Comparison of ENCODE assay signal across 10 mouse cellular contexts in genomic region chr3:21995566-21996391, GRCm38 (mm10).
A peak's percentile ranks its signal among the peaks of the same experiment; 100 is the strongest.
DNase-seq lines count a peak whose midpoint lies in the region; ATAC-seq and TF ChIP-seq lines count a peak whose summit lies in the region.
"Had no signal": no experiment of that assay in that cellular context is flagged by ENCODE, and none has a peak within 500 bp of the region (broad histone marks: within the 10 kb centered on the region; RNA-seq: fewer than 3 reads in every experiment).

No protein-coding gene starts in this region.

- no peaks in the 10 kb centered on the region for H3K27me3 ChIP-seq in intestine, embryonic 16.5 days (replicated peaks; ENCODE audit: control insufficient read depth, insufficient read depth, low read length)
- no peaks in the 10 kb centered on the region for H3K27me3 ChIP-seq in liver, embryonic 14.5 days (ENCODE audit: control insufficient read depth, insufficient read depth, low read length)
- H3K27me3 ChIP-seq: hindbrain, embryonic 13.5 days had no signal

- H3K9ac ChIP-seq in intestine, embryonic 16.5 days (ENCODE audit: low read depth, low read length) = no peak overlapping the region
- H3K9ac ChIP-seq in liver, embryonic 14.5 days (replicated peaks) = no peak overlapping the region
- H3K9ac ChIP-seq: hindbrain, embryonic 13.5 days had no signal

- 60% methylated on average over 8 of the region's 8 CpGs for WGBS in intestine, embryonic 16.5 days
- 19% methylated on average over 8 of the region's 8 CpGs for WGBS in liver, embryonic 14.5 days (ENCODE audit: insufficient replicate concordance)

- intact Hi-C loops in left cerebral cortex, postnatal 10 days (cut with DNase I) = no loop called here

- TF ChIP-seq CTCF in liver, embryonic 14.5 days (IDR thresholded peaks at IDR 0.05; ENCODE audit: low read depth) = no peak

- no peak overlapping the region for H3K4me2 ChIP-seq in intestine, embryonic 16.5 days (ENCODE audit: low read depth, low read length)
- no peak overlapping the region for H3K4me2 ChIP-seq in liver, embryonic 14.5 days (ENCODE audit: low read depth)
- H3K4me2 ChIP-seq: hindbrain, embryonic 13.5 days had no signal

- ATAC-seq in intestine, embryonic 16.5 days = peak; percentile 77
- peak; percentile 78 for ATAC-seq in liver, embryonic 14.5 days (ENCODE audit: insufficient read depth)

- TF ChIP-seq EP300 in liver, embryonic 14.5 days (IDR thresholded peaks at IDR 0.05; ENCODE audit: low read depth) = peak; percentile 62

- peak; percentile 48 for DNase-seq in heart, adult 8-10 months (ENCODE audit: low spot score)
- DNase-seq in heart, postnatal 4 days = no peak
- peak; percentile 9 for DNase-seq in MN1 (ENCODE audit: low spot score)
- peak in 1 of 3 experiments; percentile 26 for DNase-seq in liver, embryonic 14.5 days (ENCODE audit: low read depth in 3 of 3, low spot score in 3 of 3)
- DNase-seq in left cerebral cortex, postnatal 10 days (ENCODE audit: extremely low spot score in 1 of 2, low spot score in 2 of 2) = no peak
- DNase-seq in layer of hippocampus, postnatal 14 days (ENCODE audit: low spot score in 2 of 2) = no peak
- DNase-seq in right cerebral cortex, postnatal 36 days (ENCODE audit: low spot score in 2 of 2) = no peak

- H3K27ac ChIP-seq in intestine, embryonic 16.5 days (ENCODE audit: low read length) = peak overlapping the region; percentile 23
- H3K27ac ChIP-seq in liver, embryonic 14.5 days = no peak overlapping the region
- H3K27ac ChIP-seq: hindbrain, embryonic 13.5 days; limb, embryonic 10.5 days had no signal

- H3K4me3 ChIP-seq in intestine, embryonic 16.5 days (ENCODE audit: low read length) = no peak overlapping the region
- H3K4me3 ChIP-seq in liver, embryonic 14.5 days (ENCODE audit: insufficient read depth in 1 of 2, low read depth in 2 of 2, low read length in 2 of 2) = no peak overlapping the region
- H3K4me3 ChIP-seq: hindbrain, embryonic 13.5 days; limb, embryonic 10.5 days had no signal

- peaks cover 9% of the 10 kb centered on the region for H3K4me1 ChIP-seq in intestine, embryonic 16.5 days (ENCODE audit: control insufficient read depth, insufficient read depth, low read length)
- H3K4me1 ChIP-seq in liver, embryonic 14.5 days (replicated peaks; ENCODE audit: control insufficient read depth in 2 of 2, insufficient read depth in 2 of 2, low read length in 1 of 2) = peaks cover 8 to 21% of the 10 kb centered on the region in 2 experiments
- H3K4me1 ChIP-seq: hindbrain, embryonic 13.5 days had no signal

- H3K36me3 ChIP-seq in intestine, embryonic 16.5 days (ENCODE audit: control insufficient read depth, insufficient read depth, low read length) = 0 out of 2 replicates have a peak, but pooled peaks cover 3% of the 10 kb centered on the region
- H3K36me3 ChIP-seq in liver, embryonic 14.5 days (replicated peaks; ENCODE audit: control insufficient read depth, insufficient read depth, low read depth) = no peaks in the 10 kb centered on the region
- H3K36me3 ChIP-seq: hindbrain, embryonic 13.5 days; limb, embryonic 10.5 days had no signal

- peaks cover 6% of the 10 kb centered on the region; the same call in 1 of the 2 replicates for H3K9me3 ChIP-seq in intestine, embryonic 16.5 days (ENCODE audit: control insufficient read depth, low read length)
- no peaks in the 10 kb centered on the region for H3K9me3 ChIP-seq in liver, embryonic 14.5 days (ENCODE audit: control insufficient read depth, low read length)
- H3K9me3 ChIP-seq: hindbrain, embryonic 13.5 days; limb, embryonic 10.5 days had no signal

Comparison
In these comparisons a context has a peak if more than half of its experiments do, and no peak if none do; other contexts are left out.
1. DNase-seq: peak in heart, adult 8-10 months (single experiment) and MN1 (single experiment); none in heart, postnatal 4 days (single experiment), left cerebral cortex, postnatal 10 days (0 of 2), layer of hippocampus, postnatal 14 days (0 of 2) and right cerebral cortex, postnatal 36 days (0 of 2).